Mouse (Mus musculus): Measurements from ENCODE around the gene Birc5. TPM values are rescaled to one million over a fixed set of nuclear protein-coding genes. Genes with fewer than 3 reads are reported as not detected.
"Not testable (repeated sequence)": the region's sequence is repeated elsewhere in the genome, so short reads cannot be mapped to it uniquely, and the experiment has no call there.

The Birc5 gene
- 58.9 and 69.8 TPM in 2 replicates for polyA plus RNA-seq (2012; ENCODE audit: insufficient read depth, low replicate concordance)

DNA sequence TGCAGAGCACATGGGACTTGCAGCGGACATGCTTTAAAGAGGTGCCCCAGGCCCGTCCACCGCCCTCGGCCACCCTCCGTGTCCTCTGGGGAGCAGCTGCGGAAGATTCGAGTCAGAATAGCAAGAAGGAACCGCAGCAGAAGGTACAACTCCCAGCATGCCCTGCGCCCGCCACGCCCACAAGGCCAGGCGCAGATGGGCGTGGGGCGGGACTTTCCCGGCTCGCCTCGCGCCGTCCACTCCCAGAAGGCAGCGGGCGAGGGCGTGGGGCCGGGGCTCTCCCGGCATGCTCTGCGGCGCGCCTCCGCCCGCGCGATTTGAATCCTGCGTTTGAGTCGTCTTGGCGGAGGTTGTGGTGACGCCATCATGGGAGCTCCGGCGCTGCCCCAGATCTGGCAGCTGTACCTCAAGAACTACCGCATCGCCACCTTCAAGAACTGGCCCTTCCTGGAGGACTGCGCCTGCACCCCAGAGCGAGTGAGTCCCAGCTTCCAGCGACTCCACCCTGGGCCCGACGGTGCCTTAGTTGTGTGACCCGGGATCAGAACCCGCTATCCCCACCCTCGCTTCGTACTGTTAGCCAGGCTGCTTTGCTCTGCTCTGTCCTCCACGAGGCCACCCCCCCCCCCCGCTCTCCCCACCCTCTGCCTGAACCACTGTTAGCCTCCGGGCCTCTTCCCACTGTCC lies at the start of gene Birc5:
Birc5 (plus strand) TSS at position 267 of the 687 bp plus-strand sequence.
- TF ChIP-seq GATA1 (IDR thresholded peaks at IDR 0.05; ENCODE audit: borderline replicate concordance, low read length), result no peak
- TF ChIP-seq FLI1 (IDR thresholded peaks at IDR 0.05; ENCODE audit: low read length), result peak; percentile 80; the same call in 1 of the 2 replicates
- Histone ChIP-seq H3K36me3 (replicated peaks; ENCODE audit: low read length) (peaks cover 31% of the 10 kb centered on the region), H3K27me3 (replicated peaks) (no peaks in the 10 kb centered on the region), H3K9me3 (no peaks in the 10 kb centered on the region), H3K4me1 (peaks cover 49% of the 10 kb centered on the region), H3K4me3 (replicated peaks) (peak within 1 kb of the TSS; percentile 98)

DNA sequence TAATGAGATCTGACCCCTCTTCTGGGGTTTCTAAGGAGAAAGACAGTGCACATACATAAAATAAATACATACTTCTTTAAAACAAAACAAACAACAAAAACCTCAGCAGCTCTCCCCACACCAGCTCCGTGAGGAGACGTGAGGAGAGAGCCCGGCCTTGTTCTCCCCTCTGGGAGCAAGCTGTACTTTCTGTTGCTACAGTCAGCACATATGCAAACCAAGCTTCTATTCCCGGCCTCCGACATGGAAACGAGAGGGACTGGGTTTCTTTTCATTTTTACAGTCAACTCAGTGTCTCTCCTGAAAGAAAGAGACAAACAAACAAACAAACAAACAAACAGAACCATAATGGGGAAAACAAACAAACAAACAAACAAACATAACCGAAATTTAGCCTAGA lies 49.0 kb upstream of the Birc5 start:
- Histone ChIP-seq H3K4me1 (peaks cover 59% of the 10 kb centered on the region), H3K9me3 (no peaks in the 10 kb centered on the region), H3K27me3 (replicated peaks) (no peaks in the 10 kb centered on the region), H3K36me3 (replicated peaks; ENCODE audit: low read length) (peaks cover 7% of the 10 kb centered on the region), H3K4me3 (replicated peaks) (no peak overlapping the region)
- no peak for TF ChIP-seq GATA1 (IDR thresholded peaks at IDR 0.05; ENCODE audit: borderline replicate concordance, low read length)
- TF ChIP-seq FLI1 (IDR thresholded peaks at IDR 0.05; ENCODE audit: low read length), result no peak

DNA sequence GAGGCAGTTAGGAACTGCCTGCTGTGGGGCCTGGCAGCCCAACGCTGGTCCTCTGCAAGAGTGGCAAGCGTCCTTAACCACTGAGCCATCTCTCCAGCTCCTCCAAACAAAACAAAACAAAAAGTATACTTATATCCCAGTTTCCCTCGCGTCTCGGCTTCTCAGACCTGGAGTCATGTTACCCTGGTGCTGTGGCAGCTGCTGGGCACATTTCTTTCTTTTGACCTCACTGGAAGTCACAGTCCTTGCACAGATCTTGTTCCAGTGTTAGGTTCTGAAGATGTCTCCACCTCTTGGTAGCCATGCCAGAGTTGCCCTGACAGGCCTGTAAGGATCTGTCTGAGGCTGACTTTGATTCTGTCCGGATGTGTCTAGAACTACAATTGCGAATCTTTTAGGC lies 47.4 kb upstream of the Birc5 start:
- no peak overlapping the region for H3K4me3 ChIP-seq (replicated peaks)
- peaks cover 49% of the 10 kb centered on the region for H3K4me1 ChIP-seq
- H3K27me3 ChIP-seq (replicated peaks), result peaks cover 2% of the 10 kb centered on the region
- TF ChIP-seq FLI1 (IDR thresholded peaks at IDR 0.05; ENCODE audit: low read length), result no peak
- no peak for TF ChIP-seq GATA1 (IDR thresholded peaks at IDR 0.05; ENCODE audit: borderline replicate concordance, low read length)
- no peaks in the 10 kb centered on the region for H3K9me3 ChIP-seq
- peaks cover 17% of the 10 kb centered on the region for H3K36me3 ChIP-seq (replicated peaks; ENCODE audit: low read length)

DNA sequence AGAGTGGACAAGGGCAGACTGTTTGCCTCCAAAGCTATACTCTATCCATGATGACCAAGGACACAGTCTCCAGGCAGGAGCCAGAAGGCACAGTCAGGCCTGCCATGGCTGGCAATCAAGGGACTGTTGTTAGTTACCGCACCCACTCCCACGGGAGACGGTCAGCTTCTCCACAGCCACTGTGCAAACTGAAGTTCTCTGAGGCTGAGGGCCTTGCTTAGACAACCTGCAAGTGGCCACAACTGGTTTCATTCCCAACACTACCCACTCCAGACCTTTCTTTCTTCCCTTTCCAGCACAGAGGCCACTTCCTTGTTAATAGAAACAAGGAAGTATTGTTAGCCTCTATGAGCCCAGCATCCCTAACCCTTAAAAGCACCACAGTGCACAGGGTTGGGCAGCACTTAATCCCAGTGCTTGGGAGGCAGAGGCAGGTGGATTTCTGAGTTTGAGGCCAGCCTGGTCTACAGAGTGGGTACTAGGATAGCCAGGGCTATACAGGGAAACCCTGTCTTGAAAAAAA lies 45.8 kb upstream of the Birc5 start:
- Histone ChIP-seq H3K4me3 (replicated peaks) (no peak overlapping the region), H3K4me1 (peaks cover 34% of the 10 kb centered on the region), H3K27me3 (replicated peaks) (peaks cover 2% of the 10 kb centered on the region), H3K36me3 (replicated peaks; ENCODE audit: low read length) (peaks cover 20% of the 10 kb centered on the region), H3K9me3 (no peaks in the 10 kb centered on the region)
- no peak for TF ChIP-seq GATA1 (IDR thresholded peaks at IDR 0.05; ENCODE audit: borderline replicate concordance, low read length)
- no peak for TF ChIP-seq FLI1 (IDR thresholded peaks at IDR 0.05; ENCODE audit: low read length)

DNA sequence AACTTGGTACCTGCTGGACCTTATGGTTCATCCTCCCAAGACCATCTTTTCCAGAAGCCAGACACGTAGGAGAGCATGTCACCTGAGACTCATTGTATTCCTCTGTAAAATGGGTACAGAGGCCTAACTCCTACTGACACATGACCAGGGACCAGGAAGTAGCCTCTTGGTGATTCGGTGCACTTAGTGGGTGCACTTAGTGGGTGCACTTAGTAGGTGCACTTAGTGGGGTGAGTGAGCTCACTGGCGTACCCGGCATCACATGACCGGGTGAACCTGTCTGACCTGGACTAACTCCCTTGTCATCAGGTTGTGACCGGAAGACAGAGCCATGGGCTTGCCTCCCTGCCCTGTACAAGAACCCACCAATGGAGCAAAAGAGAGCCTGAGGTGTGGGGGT lies 42.3 kb upstream of the Birc5 start:
- peaks cover 2% of the 10 kb centered on the region for H3K27me3 ChIP-seq (replicated peaks)
- no peaks in the 10 kb centered on the region for H3K9me3 ChIP-seq
- no peak overlapping the region for H3K4me3 ChIP-seq (replicated peaks)
- no peak for TF ChIP-seq FLI1 (IDR thresholded peaks at IDR 0.05; ENCODE audit: low read length)
- no peak for TF ChIP-seq GATA1 (IDR thresholded peaks at IDR 0.05; ENCODE audit: borderline replicate concordance, low read length)
- peaks cover 39% of the 10 kb centered on the region for H3K4me1 ChIP-seq
- H3K36me3 ChIP-seq (replicated peaks; ENCODE audit: low read length), result peaks cover 25% of the 10 kb centered on the region

DNA sequence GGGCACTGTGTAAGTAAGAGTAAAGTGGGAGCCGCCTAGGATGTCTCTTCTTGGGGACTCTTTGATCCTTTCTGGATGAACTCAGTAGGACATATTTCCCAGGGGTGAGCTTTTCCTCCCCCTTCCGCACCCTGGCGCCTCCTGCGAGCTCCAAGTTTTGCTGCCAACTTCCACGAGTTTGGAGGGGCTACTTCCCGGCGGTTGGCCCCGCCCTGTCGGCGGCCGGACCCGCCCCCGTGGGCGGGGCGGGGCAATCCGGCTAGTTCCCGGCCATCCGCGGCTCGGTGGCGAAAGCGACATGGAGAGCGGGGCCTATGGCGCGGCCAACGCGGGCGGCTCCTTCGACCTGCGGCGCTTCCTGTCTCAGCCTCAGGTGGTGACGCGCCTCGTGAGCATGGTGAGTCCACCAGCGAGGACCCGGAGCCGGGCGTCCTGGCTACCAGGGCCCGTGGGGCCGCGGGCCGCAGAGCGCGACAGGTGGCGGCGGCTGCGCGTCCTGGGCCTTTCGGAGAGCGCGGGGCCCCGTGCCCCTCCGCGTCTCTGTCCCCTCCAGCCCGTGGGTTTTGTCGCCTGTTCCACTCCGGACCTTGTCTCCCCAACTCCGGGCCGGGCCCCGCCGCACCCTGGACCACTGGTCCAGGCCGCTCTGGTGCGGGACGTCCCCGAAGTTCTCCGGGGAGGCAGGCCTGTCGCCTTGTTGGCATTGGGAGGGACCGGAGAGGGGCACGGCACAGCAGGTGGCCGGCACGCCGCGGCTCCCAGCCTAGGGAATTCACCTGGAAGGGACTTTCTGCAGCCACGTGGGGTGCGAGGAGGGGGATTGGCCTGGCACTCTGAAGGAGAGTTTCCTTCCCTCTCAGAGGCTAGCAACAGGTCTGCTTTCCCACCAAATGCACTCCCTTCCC lies 39.4 kb upstream of the Birc5 start, which contains the start of the genes Gm20708 and Syngr2:
Gm20708 (plus strand) TSS at position 262 of the 905 bp plus-strand sequence.
Syngr2 (plus strand) TSS at position 262 of the 905 bp plus-strand sequence.
- TF ChIP-seq FLI1 (IDR thresholded peaks at IDR 0.05; ENCODE audit: low read length), result no peak
- no peak for TF ChIP-seq GATA1 (IDR thresholded peaks at IDR 0.05; ENCODE audit: borderline replicate concordance, low read length)
- Histone ChIP-seq H3K27me3 (replicated peaks) (peaks cover 2% of the 10 kb centered on the region), H3K9me3 (no peaks in the 10 kb centered on the region), H3K4me3 (replicated peaks) (peak within 1 kb of the TSS; percentile 97), H3K4me1 (peaks cover 59% of the 10 kb centered on the region), H3K36me3 (replicated peaks; ENCODE audit: low read length) (peaks cover 47% of the 10 kb centered on the region)

DNA sequence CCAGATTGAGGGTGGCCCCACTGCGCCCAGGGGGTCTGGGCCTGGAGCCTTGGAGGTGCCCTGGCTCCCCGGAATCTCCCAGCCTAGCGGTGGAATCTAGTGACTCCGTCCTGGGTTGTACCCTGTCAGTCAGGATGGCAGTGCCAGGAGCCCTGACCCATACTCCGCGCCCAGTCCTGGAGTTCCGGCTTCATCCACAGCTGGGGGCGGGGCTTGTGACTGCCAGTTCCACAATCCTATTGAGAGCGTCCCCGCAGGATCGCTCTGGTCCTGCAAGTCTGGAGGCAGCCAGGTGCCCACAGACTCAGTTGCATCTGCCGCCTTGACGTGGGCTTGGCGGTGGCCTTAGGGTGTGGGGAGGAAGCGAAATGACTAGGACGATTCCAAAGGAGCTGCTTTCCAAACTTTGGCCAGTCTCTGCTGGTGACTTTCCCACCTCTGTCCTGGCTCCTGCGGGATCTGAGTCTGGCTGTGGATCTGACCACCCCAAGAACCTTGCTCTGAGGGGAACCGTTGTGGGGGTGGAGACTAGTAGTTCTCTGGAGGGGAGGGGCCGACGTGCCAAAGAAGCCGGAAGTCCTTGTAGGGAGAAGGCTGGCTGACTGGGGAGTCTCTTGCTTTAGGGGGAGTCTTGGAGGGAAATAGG lies 38.5 kb upstream of the Birc5 start:
- Histone ChIP-seq H3K4me1 (peaks cover 65% of the 10 kb centered on the region), H3K9me3 (no peaks in the 10 kb centered on the region), H3K27me3 (replicated peaks) (peaks cover 2% of the 10 kb centered on the region), H3K36me3 (replicated peaks; ENCODE audit: low read length) (peaks cover 55% of the 10 kb centered on the region), H3K4me3 (replicated peaks) (peak overlapping the region; percentile 97)
- TF ChIP-seq GATA1 (IDR thresholded peaks at IDR 0.05; ENCODE audit: borderline replicate concordance, low read length), result no peak
- TF ChIP-seq FLI1 (IDR thresholded peaks at IDR 0.05; ENCODE audit: low read length), result no peak

DNA sequence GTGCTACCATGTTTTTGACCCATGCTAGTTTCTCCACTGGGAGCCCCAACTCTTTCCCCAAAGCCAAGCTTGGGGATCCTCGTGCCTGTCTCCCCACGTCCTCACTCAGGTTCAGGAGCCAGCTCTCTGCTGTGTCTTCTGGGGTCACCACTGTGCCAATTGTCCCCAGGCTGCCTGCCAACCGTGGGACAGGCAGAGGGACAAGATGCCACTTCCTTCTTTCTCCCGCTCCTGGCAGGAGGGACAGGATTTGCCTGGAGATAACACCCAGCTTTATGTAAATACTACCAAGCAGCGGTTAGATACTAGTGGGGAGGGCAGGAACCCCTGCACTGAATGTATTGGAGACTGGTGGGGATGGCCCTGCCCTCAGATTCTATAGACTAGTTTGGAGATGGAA lies 35.2 kb upstream of the Birc5 start:
- Histone ChIP-seq H3K9me3 (no peaks in the 10 kb centered on the region), H3K36me3 (replicated peaks; ENCODE audit: low read length) (peaks cover 73% of the 10 kb centered on the region), H3K27me3 (replicated peaks) (no peaks in the 10 kb centered on the region), H3K4me1 (peaks cover 71% of the 10 kb centered on the region), H3K4me3 (replicated peaks) (no peak overlapping the region)
- TF ChIP-seq GATA1 (IDR thresholded peaks at IDR 0.05; ENCODE audit: borderline replicate concordance, low read length) (no peak), FLI1 (IDR thresholded peaks at IDR 0.05; ENCODE audit: low read length) (no peak)

DNA sequence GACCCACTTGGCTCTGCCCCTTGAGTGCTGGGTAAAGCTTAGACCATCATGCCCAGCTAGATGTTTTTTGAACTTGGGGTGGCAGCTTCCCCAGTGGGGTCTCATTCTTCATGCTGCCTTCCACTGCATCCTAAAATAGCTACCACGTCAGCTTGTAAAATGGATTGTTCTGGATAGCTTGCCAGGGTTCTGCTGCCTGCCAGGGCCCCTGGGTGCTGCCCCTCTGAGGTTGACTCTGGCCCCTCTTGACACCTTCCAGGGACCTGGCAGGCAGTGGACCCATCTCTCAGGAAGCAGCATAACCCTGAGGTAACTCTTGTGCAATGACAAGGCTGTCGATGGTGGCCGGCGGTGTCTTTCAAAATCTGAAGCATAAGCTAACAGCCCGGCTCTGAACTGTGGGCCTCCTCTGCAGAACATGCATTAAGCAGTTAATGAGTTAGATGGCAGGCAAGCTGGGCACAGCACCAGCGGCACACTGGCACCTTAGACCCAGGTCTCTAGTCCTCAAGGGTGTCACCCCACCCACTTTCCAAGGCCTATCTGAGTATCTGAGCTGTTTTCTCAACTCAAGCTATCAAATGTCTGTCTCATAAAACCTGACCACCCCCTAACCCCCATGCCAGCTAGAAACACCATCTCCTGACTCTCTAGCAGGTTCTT lies 34.2 kb upstream of the Birc5 start:
- no peak overlapping the region for H3K4me3 ChIP-seq (replicated peaks)
- H3K27me3 ChIP-seq (replicated peaks), result no peaks in the 10 kb centered on the region
- H3K36me3 ChIP-seq (replicated peaks; ENCODE audit: low read length), result peaks cover 82% of the 10 kb centered on the region
- no peaks in the 10 kb centered on the region for H3K9me3 ChIP-seq
- peaks cover 66% of the 10 kb centered on the region for H3K4me1 ChIP-seq
- TF ChIP-seq FLI1 (IDR thresholded peaks at IDR 0.05; ENCODE audit: low read length) (no peak), GATA1 (IDR thresholded peaks at IDR 0.05; ENCODE audit: borderline replicate concordance, low read length) (no peak)

DNA sequence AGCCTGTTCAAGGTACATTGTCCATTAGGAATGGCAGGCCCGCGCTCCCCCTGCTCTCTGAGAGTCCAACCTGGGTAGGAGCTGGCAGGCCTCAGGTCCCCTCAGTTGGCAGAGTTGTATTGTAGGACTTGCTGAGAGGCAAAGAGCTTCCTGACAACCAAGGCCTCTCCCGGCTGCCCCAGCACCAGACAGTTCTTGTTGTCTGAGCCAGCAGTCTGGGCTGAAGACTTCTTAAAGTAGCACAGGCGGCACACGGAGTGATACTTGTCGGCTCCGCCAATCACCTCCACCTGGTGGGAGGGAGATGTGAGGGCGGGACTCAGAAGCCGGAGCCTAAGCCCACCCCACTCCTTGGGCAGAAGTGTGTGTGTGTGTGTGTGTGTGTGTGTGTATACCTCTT lies 33.2 kb upstream of the Birc5 start:
- Histone ChIP-seq H3K4me1 (peaks cover 57% of the 10 kb centered on the region), H3K36me3 (replicated peaks; ENCODE audit: low read length) (peaks cover 91% of the 10 kb centered on the region)
- H3K9me3 ChIP-seq; H3K4me3 ChIP-seq (replicated peaks); H3K27me3 ChIP-seq (replicated peaks): not testable (repeated sequence)

Measured in megakaryocyte, embryonic 14.5 days (primary cell).